Comparison of ENCODE assay signal across 24 mouse cellular contexts in genomic region chr2:77540860-77541259, GRCm38 (mm10).
DNase-seq lines count a peak whose midpoint lies in the region; ATAC-seq lines count a peak whose summit lies in the region.
"Had no signal": no experiment of that assay in that cellular context is flagged by ENCODE, and none has a peak within 500 bp of the region (broad histone marks: within the 10 kb centered on the region; RNA-seq: fewer than 3 reads in every experiment).

No protein-coding gene starts in this region.

- H3K4me1 ChIP-seq in kidney, embryonic 16.5 days (ENCODE audit: insufficient read depth, low read length): peaks cover 9% of the 10 kb centered on the region; the same call in 1 of the 2 replicates
- H3K4me1 ChIP-seq in liver, embryonic 13.5 days (replicated peaks): peaks cover 32% of the 10 kb centered on the region
- H3K4me1 ChIP-seq: forebrain, embryonic 12.5 days; hindbrain, embryonic 13.5 days; stomach, embryonic 15.5 days had no signal

- intact Hi-C loops in heart, postnatal 25 days (cut with DNase I): no loop called here

- H3K4me2 ChIP-seq in kidney, embryonic 16.5 days (replicated peaks; ENCODE audit: low read depth, low read length): no peak overlapping the region
- no peak overlapping the region for H3K4me2 ChIP-seq in liver, embryonic 13.5 days
- H3K4me2 ChIP-seq: embryonic facial prominence, embryonic 13.5 days; forebrain, embryonic 12.5 days; hindbrain, embryonic 13.5 days; limb, embryonic 13.5 days; midbrain, embryonic 11.5 days; neural tube, embryonic 15.5 days; stomach, embryonic 15.5 days had no signal

- peak overlapping the region; percentile 20; the same call in 1 of the 2 replicates for H3K27ac ChIP-seq in kidney, embryonic 16.5 days (ENCODE audit: low read length)
- 0 out of 2 replicates have a peak overlapping the region, but pooled peaks have one; percentile 63 for H3K27ac ChIP-seq in liver, embryonic 13.5 days
- H3K27ac ChIP-seq: embryonic facial prominence, embryonic 13.5 days; forebrain, embryonic 12.5 days; heart, adult 2 months; hindbrain, embryonic 13.5 days; limb, embryonic 13.5 days; neural tube, embryonic 15.5 days; stomach, embryonic 15.5 days had no signal

- no peaks in the 10 kb centered on the region for H3K9me3 ChIP-seq in kidney, embryonic 16.5 days (ENCODE audit: low read length)
- no peaks in the 10 kb centered on the region for H3K9me3 ChIP-seq in liver, embryonic 13.5 days (replicated peaks)
- H3K9me3 ChIP-seq: embryonic facial prominence, embryonic 13.5 days; forebrain, embryonic 12.5 days; hindbrain, embryonic 13.5 days; limb, embryonic 13.5 days; neural tube, embryonic 15.5 days; stomach, embryonic 15.5 days had no signal

- no peaks in the 10 kb centered on the region for H3K36me3 ChIP-seq in kidney, embryonic 16.5 days (ENCODE audit: insufficient read depth, low read length)
- H3K36me3 ChIP-seq in liver, embryonic 13.5 days: no peaks in the 10 kb centered on the region
- H3K36me3 ChIP-seq: embryonic facial prominence, embryonic 13.5 days; forebrain, embryonic 12.5 days; hindbrain, embryonic 13.5 days; limb, embryonic 13.5 days; neural tube, embryonic 15.5 days; stomach, embryonic 15.5 days had no signal

- peak; percentile 24 for DNase-seq in heart, adult 11 months
- DNase-seq in heart, postnatal 25 days (ENCODE audit: low spot score): no peak
- DNase-seq in kidney, postnatal 10 days: no peak
- DNase-seq in liver, embryonic 13.5 days: no peak
- DNase-seq in lung, postnatal 10 days: peak; percentile 28
- DNase-seq in thymus, postnatal 0 days (ENCODE audit: low spot score): no peak
- no peak for DNase-seq in ovary, postnatal 36 days (ENCODE audit: low spot score)
- DNase-seq: adrenal gland, postnatal 10 days; cerebellum, adult 18-20 months; cerebellum, postnatal 14 days; gastrocnemius, postnatal 25 days; heart, adult 2 months; heart, postnatal 36 days; layer of hippocampus, adult 9-11 months; thymus, postnatal 36 days had no signal

- no peak for ATAC-seq in kidney, embryonic 16.5 days (ENCODE audit: low FRiP score, low TSS enrichment)
- ATAC-seq in liver, embryonic 13.5 days (ENCODE audit: low read depth): no peak

- 55% methylated on average over 3 of the region's 3 CpGs for WGBS in kidney, embryonic 16.5 days
- WGBS in liver, embryonic 13.5 days (ENCODE audit: insufficient replicate concordance): 55% methylated on average over 3 of the region's 3 CpGs

- H3K9ac ChIP-seq in kidney, embryonic 16.5 days (replicated peaks; ENCODE audit: low read length): no peak overlapping the region
- H3K9ac ChIP-seq in liver, embryonic 13.5 days: no peak overlapping the region
- H3K9ac ChIP-seq: embryonic facial prominence, embryonic 13.5 days; forebrain, embryonic 12.5 days; hindbrain, embryonic 13.5 days; limb, embryonic 13.5 days; neural tube, embryonic 15.5 days; stomach, embryonic 15.5 days had no signal

- no peak overlapping the region for H3K4me3 ChIP-seq in kidney, embryonic 16.5 days (ENCODE audit: low read length)
- H3K4me3 ChIP-seq in liver, embryonic 13.5 days (replicated peaks): no peak overlapping the region
- H3K4me3 ChIP-seq: embryonic facial prominence, embryonic 13.5 days; erythroblast, embryonic 14.5 days; forebrain, embryonic 12.5 days; heart, adult 2 months; hindbrain, embryonic 13.5 days; limb, embryonic 13.5 days; neural tube, embryonic 15.5 days; stomach, embryonic 15.5 days had no signal

- H3K27me3 ChIP-seq in kidney, embryonic 16.5 days (ENCODE audit: insufficient read depth, low read length): no peaks in the 10 kb centered on the region
- H3K27me3 ChIP-seq in liver, embryonic 13.5 days: no peaks in the 10 kb centered on the region
- H3K27me3 ChIP-seq: embryonic facial prominence, embryonic 13.5 days; forebrain, embryonic 12.5 days; hindbrain, embryonic 13.5 days; limb, embryonic 13.5 days; neural tube, embryonic 15.5 days; stomach, embryonic 15.5 days had no signal

Comparison
In these comparisons a context has a peak if more than half of its experiments do, and no peak if none do; other contexts are left out.
1. DNase-seq: peak in heart, adult 11 months (single experiment) and lung, postnatal 10 days (single experiment); none in heart, postnatal 25 days (single experiment), kidney, postnatal 10 days (single experiment), liver, embryonic 13.5 days (single experiment), thymus, postnatal 0 days (single experiment) and ovary, postnatal 36 days (single experiment).